Comparison of ENCODE assay signal across 8 mouse cellular contexts in the genomic region with DNA sequence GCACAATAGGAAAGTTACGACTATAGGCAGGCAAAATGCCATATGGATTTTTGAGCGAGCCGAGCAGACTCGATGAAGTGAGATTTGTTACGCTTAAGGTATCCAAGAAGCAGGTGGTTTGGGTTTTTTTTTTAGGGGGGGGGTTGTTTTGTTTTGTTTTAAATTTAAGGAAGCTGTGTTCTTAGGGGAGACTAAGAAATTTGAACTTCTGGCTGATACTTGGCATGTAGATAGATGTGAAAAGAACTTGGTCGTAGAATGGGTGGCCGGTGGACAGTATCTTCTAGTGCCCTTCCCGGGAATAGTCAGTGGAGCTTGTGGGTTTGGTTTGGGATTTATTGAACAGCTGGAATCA. TPM values are rescaled to one million over a fixed set of nuclear protein-coding genes. Genes with fewer than 3 reads are reported as not detected.
DNase-seq lines count a peak whose midpoint lies in the region; ATAC-seq lines count a peak whose summit lies in the region.

No protein-coding gene starts in this region.

- no peaks in the 10 kb centered on the region for H3K27me3 ChIP-seq in heart, embryonic 11.5 days (ENCODE audit: control insufficient read depth, insufficient read depth, low read length)
- no peaks in the 10 kb centered on the region for H3K27me3 ChIP-seq in heart, embryonic 15.5 days

- WGBS in heart, embryonic 11.5 days (ENCODE audit: insufficient replicate concordance) = 1% methylated on average over 8 of the region's 8 CpGs
- WGBS in heart, embryonic 15.5 days = under 1% methylated on average over 8 of the region's 8 CpGs

- peaks cover 18% of the 10 kb centered on the region for H3K4me1 ChIP-seq in heart, embryonic 11.5 days (ENCODE audit: control insufficient read depth, insufficient read depth, low read length)
- peaks cover 39% of the 10 kb centered on the region for H3K4me1 ChIP-seq in heart, embryonic 15.5 days (replicated peaks)

- H3K36me3 ChIP-seq in heart, embryonic 11.5 days (ENCODE audit: control insufficient read depth, insufficient read depth, low read length) = no peaks in the 10 kb centered on the region
- H3K36me3 ChIP-seq in heart, embryonic 15.5 days = no peaks in the 10 kb centered on the region

- intact Hi-C loops in heart, postnatal 36 days (cut with DNase I) = loop anchor here (5.0 to 10.0 kb wide), 2 partner anchors 261 to 328 kb away; partner anchors contain the start of gene Nhsl1

- DNase-seq in heart, postnatal 36 days = no peak
- peak; percentile 26 for DNase-seq in MEL-GATA-1-ER (ENCODE audit: extremely low read depth, low read depth)
- peak; percentile 12 for DNase-seq in mesoderm, embryonic 11.5 days (ENCODE audit: low read depth, low spot score)
- DNase-seq in B cell, adult 2 months = no peak
- no peak for DNase-seq in cerebellum, postnatal 36 days
- no peak for DNase-seq in gastrocnemius, adult 18-20 months (ENCODE audit: low spot score)

- H3K27ac ChIP-seq in heart, embryonic 11.5 days (ENCODE audit: low read depth, low read length) = peak overlapping the region; percentile 90; the same call in 1 of the 2 replicates
- peak overlapping the region; percentile 92 for H3K27ac ChIP-seq in heart, embryonic 15.5 days

- ATAC-seq in heart, embryonic 11.5 days (replicated peaks; ENCODE audit: insufficient number of reproducible peaks, low FRiP score, low TSS enrichment) = no peak
- ATAC-seq in heart, embryonic 15.5 days (replicated peaks; ENCODE audit: insufficient number of reproducible peaks, insufficient read depth, low FRiP score, low read depth) = no peak

- peak overlapping the region; percentile 79 for H3K4me2 ChIP-seq in heart, embryonic 11.5 days
- peak overlapping the region; percentile 91 for H3K4me2 ChIP-seq in heart, embryonic 15.5 days

- H3K9ac ChIP-seq in heart, embryonic 11.5 days (ENCODE audit: low read depth, low read length) = peak overlapping the region; percentile 91
- peak overlapping the region; percentile 89 for H3K9ac ChIP-seq in heart, embryonic 15.5 days

- peak overlapping the region; percentile 84 for H3K4me3 ChIP-seq in heart, embryonic 11.5 days (ENCODE audit: low read depth, low read length)
- H3K4me3 ChIP-seq in heart, embryonic 15.5 days = peak overlapping the region; percentile 85

- H3K9me3 ChIP-seq in heart, embryonic 11.5 days (replicated peaks; ENCODE audit: control insufficient read depth, low read length) = no peaks in the 10 kb centered on the region
- no peaks in the 10 kb centered on the region for H3K9me3 ChIP-seq in heart, embryonic 15.5 days (replicated peaks)

RNA-seq across cellular contexts. Expression of gene Reps1, which starts 0.7 kb away (rescaled TPM):
- polyA plus RNA-seq in heart, embryonic 11.5 days (2014; fragmentation: Nextera tagmentation; extraction: Ambion mirVana) = 20.3 and 20.8 TPM in 2 replicates
- 10 to 100 TPM; 27.6 to 30.5 TPM for total RNA-seq in heart, postnatal 36 days (2021)
- polyA plus RNA-seq in heart, embryonic 15.5 days (2015; fragmentation: Nextera tagmentation; extraction: Ambion mirVana) = 15.9 and 21.5 TPM in 2 replicates
- 10 to 100 TPM; 24.0 to 27.8 TPM for total RNA-seq in gastrocnemius, adult 18-20 months (2021)

RNA-seq across cellular contexts. Expression of gene Abracl, which starts 33.3 kb away (rescaled TPM):
- polyA plus RNA-seq in heart, embryonic 11.5 days (2014; fragmentation: Nextera tagmentation; extraction: Ambion mirVana) = 210 and 221 TPM in 2 replicates
- total RNA-seq in heart, postnatal 36 days (2021) = 10 to 100 TPM; 26.2 to 30.7 TPM
- polyA plus RNA-seq in heart, embryonic 15.5 days (2015; fragmentation: Nextera tagmentation; extraction: Ambion mirVana) = 132 and 199 TPM in 2 replicates
- total RNA-seq in gastrocnemius, adult 18-20 months (2021) = 1 to 10 TPM; 1.9 to 2.7 TPM

Comparison
In these comparisons a context has a peak if more than half of its experiments do, and no peak if none do; other contexts are left out.
1. DNase-seq: peak in MEL-GATA-1-ER (single experiment) and mesoderm, embryonic 11.5 days (single experiment); none in heart, postnatal 36 days (0 of 2), B cell, adult 2 months (0 of 2), cerebellum, postnatal 36 days (0 of 2) and gastrocnemius, adult 18-20 months (single experiment).
2. RNA of gene Abracl, which starts 33.3 kb away (total RNA-seq): 26.2 to 30.7 TPM in heart, postnatal 36 days; 1.9 to 2.7 TPM in gastrocnemius, adult 18-20 months; every median in the first group is over 4 times any median in the second.